Mouse (Mus musculus): ENCODE results near the gene Hectd4. TPM values are rescaled to one million over a fixed set of nuclear protein-coding genes. Genes with fewer than 3 reads are reported as not detected.

The Hectd4 gene
- 3.0 and 3.1 TPM in 2 replicates for polyA plus RNA-seq (2015; fragmentation: Nextera tagmentation; extraction: Ambion mirVana)

GRCm38 (mm10) chr5:121219980-121220731 lies at the start of gene Hectd4:
TSS of gene Hectd4 (plus strand) at chr5:121220219.
- Histone ChIP-seq H3K4me2 (ENCODE audit: low read depth, low read length) (peak within 1 kb of the TSS; percentile 71), H3K9me3 (ENCODE audit: control insufficient read depth, low read length) (no peaks in the 10 kb centered on the region), H3K27me3 (replicated peaks; ENCODE audit: control insufficient read depth, insufficient read depth, low read length) (no peaks in the 10 kb centered on the region), H3K4me1 (ENCODE audit: control insufficient read depth, insufficient read depth, low read length) (peaks cover 3% of the 10 kb centered on the region; the same call in 1 of the 2 replicates), H3K36me3 (ENCODE audit: control insufficient read depth, insufficient read depth, low read length) (no peaks in the 10 kb centered on the region), H3K9ac (ENCODE audit: low read depth, low read length) (peak within 1 kb of the TSS; percentile 94), H3K4me3 (ENCODE audit: low read length) (peak within 1 kb of the TSS; percentile 96), H3K27ac (ENCODE audit: low read length) (peak within 1 kb of the TSS; percentile 88)
- WGBS = under 1% methylated on average over 56 of the region's 90 CpGs
- ATAC-seq = peak; percentile 88

- no peaks in the 10 kb centered on the region for H3K27me3 ChIP-seq (replicated peaks; ENCODE audit: control insufficient read depth, insufficient read depth, low read length)
- H3K4me3 ChIP-seq (ENCODE audit: low read length) = no peak overlapping the region
- H3K4me1 ChIP-seq (ENCODE audit: control insufficient read depth, insufficient read depth, low read length) = no peaks in the 10 kb centered on the region; the same call in 1 of the 2 replicates
- H3K9me3 ChIP-seq (ENCODE audit: control insufficient read depth, low read length) = no peaks in the 10 kb centered on the region
- H3K9ac ChIP-seq (ENCODE audit: low read depth, low read length) = no peak overlapping the region
- H3K27ac ChIP-seq (ENCODE audit: low read length) = no peak overlapping the region
- no peak for ATAC-seq
- H3K4me2 ChIP-seq (ENCODE audit: low read depth, low read length) = no peak overlapping the region
- WGBS = 90% methylated on average over 4 of the region's 4 CpGs
- no peaks in the 10 kb centered on the region; the same call in 1 of the 2 replicates for H3K36me3 ChIP-seq (ENCODE audit: control insufficient read depth, insufficient read depth, low read length)
Measured at GRCm38 (mm10) chr5:121172835-121173234, 47.2 kb upstream of the Hectd4 start.

- no peaks in the 10 kb centered on the region for H3K9me3 ChIP-seq (ENCODE audit: control insufficient read depth, low read length)
- H3K4me2 ChIP-seq (ENCODE audit: low read depth, low read length) = no peak overlapping the region
- no peak overlapping the region for H3K4me3 ChIP-seq (ENCODE audit: low read length)
- H3K4me1 ChIP-seq (ENCODE audit: control insufficient read depth, insufficient read depth, low read length) = peaks cover 3% of the 10 kb centered on the region; the same call in 1 of the 2 replicates
- WGBS = 71% methylated on average over 9 of the region's 9 CpGs
- H3K27ac ChIP-seq (ENCODE audit: low read length) = no peak overlapping the region
- H3K9ac ChIP-seq (ENCODE audit: low read depth, low read length) = no peak overlapping the region
- ATAC-seq = no peak
- no peaks in the 10 kb centered on the region; the same call in 1 of the 2 replicates for H3K36me3 ChIP-seq (ENCODE audit: control insufficient read depth, insufficient read depth, low read length)
- H3K27me3 ChIP-seq (replicated peaks; ENCODE audit: control insufficient read depth, insufficient read depth, low read length) = no peaks in the 10 kb centered on the region
Measured at GRCm38 (mm10) chr5:121179077-121179857, 40.8 kb upstream of the Hectd4 start.

GRCm38 (mm10) chr5:121183269-121183668 lies 36.8 kb upstream of the Hectd4 start:
- no peaks in the 10 kb centered on the region for H3K36me3 ChIP-seq (ENCODE audit: control insufficient read depth, insufficient read depth, low read length)
- no peak overlapping the region for H3K4me3 ChIP-seq (ENCODE audit: low read length)
- ATAC-seq = no peak
- no peaks in the 10 kb centered on the region for H3K27me3 ChIP-seq (replicated peaks; ENCODE audit: control insufficient read depth, insufficient read depth, low read length)
- H3K4me1 ChIP-seq (ENCODE audit: control insufficient read depth, insufficient read depth, low read length) = peaks cover 37% of the 10 kb centered on the region
- no peak overlapping the region for H3K27ac ChIP-seq (ENCODE audit: low read length)
- no peaks in the 10 kb centered on the region for H3K9me3 ChIP-seq (ENCODE audit: control insufficient read depth, low read length)
- H3K9ac ChIP-seq (ENCODE audit: low read depth, low read length) = no peak overlapping the region
- 74% methylated on average over 9 of the region's 9 CpGs for WGBS
- no peak overlapping the region for H3K4me2 ChIP-seq (ENCODE audit: low read depth, low read length)

GRCm38 (mm10) chr5:121184375-121184774 lies 35.6 kb upstream of the Hectd4 start:
- WGBS = 64% methylated on average over 2 of the region's 2 CpGs
- H3K9me3 ChIP-seq (ENCODE audit: control insufficient read depth, low read length) = no peaks in the 10 kb centered on the region
- no peak overlapping the region for H3K4me3 ChIP-seq (ENCODE audit: low read length)
- H3K27ac ChIP-seq (ENCODE audit: low read length) = no peak overlapping the region
- no peaks in the 10 kb centered on the region for H3K27me3 ChIP-seq (replicated peaks; ENCODE audit: control insufficient read depth, insufficient read depth, low read length)
- no peak for ATAC-seq
- no peak overlapping the region for H3K9ac ChIP-seq (ENCODE audit: low read depth, low read length)
- H3K36me3 ChIP-seq (ENCODE audit: control insufficient read depth, insufficient read depth, low read length) = no peaks in the 10 kb centered on the region
- peaks cover 43% of the 10 kb centered on the region for H3K4me1 ChIP-seq (ENCODE audit: control insufficient read depth, insufficient read depth, low read length)
- H3K4me2 ChIP-seq (ENCODE audit: low read depth, low read length) = no peak overlapping the region

- H3K9ac ChIP-seq (ENCODE audit: low read depth, low read length) = peak overlapping the region; percentile 6; the same call in 1 of the 2 replicates
- H3K4me2 ChIP-seq (ENCODE audit: low read depth, low read length) = 0 out of 2 replicates have a peak overlapping the region, but pooled peaks have one; percentile 14
- no peaks in the 10 kb centered on the region for H3K9me3 ChIP-seq (ENCODE audit: control insufficient read depth, low read length)
- H3K4me3 ChIP-seq (ENCODE audit: low read length) = no peak overlapping the region
- ATAC-seq = no peak
- H3K36me3 ChIP-seq (ENCODE audit: control insufficient read depth, insufficient read depth, low read length) = no peaks in the 10 kb centered on the region
- H3K4me1 ChIP-seq (ENCODE audit: control insufficient read depth, insufficient read depth, low read length) = peaks cover 43% of the 10 kb centered on the region
- WGBS = 27% methylated on average over 11 of the region's 11 CpGs
- no peaks in the 10 kb centered on the region for H3K27me3 ChIP-seq (replicated peaks; ENCODE audit: control insufficient read depth, insufficient read depth, low read length)
- peak overlapping the region; percentile 29; the same call in 1 of the 2 replicates for H3K27ac ChIP-seq (ENCODE audit: low read length)
Measured at GRCm38 (mm10) chr5:121184945-121185551, 35.0 kb upstream of the Hectd4 start.

- no peaks in the 10 kb centered on the region for H3K36me3 ChIP-seq (ENCODE audit: control insufficient read depth, insufficient read depth, low read length)
- no peak overlapping the region for H3K4me2 ChIP-seq (ENCODE audit: low read depth, low read length)
- H3K27ac ChIP-seq (ENCODE audit: low read length) = no peak overlapping the region
- H3K9ac ChIP-seq (ENCODE audit: low read depth, low read length) = no peak overlapping the region
- peaks cover 46% of the 10 kb centered on the region for H3K4me1 ChIP-seq (ENCODE audit: control insufficient read depth, insufficient read depth, low read length)
- no peak overlapping the region for H3K4me3 ChIP-seq (ENCODE audit: low read length)
- H3K9me3 ChIP-seq (ENCODE audit: control insufficient read depth, low read length) = no peaks in the 10 kb centered on the region
- WGBS = 83% methylated on average over 8 of the region's 8 CpGs
- H3K27me3 ChIP-seq (replicated peaks; ENCODE audit: control insufficient read depth, insufficient read depth, low read length) = no peaks in the 10 kb centered on the region
- ATAC-seq = no peak
Measured at GRCm38 (mm10) chr5:121187580-121188001, 32.4 kb upstream of the Hectd4 start.

- Histone ChIP-seq H3K4me2 (ENCODE audit: low read depth, low read length) (no peak overlapping the region), H3K4me3 (ENCODE audit: low read length) (no peak overlapping the region), H3K4me1 (ENCODE audit: control insufficient read depth, insufficient read depth, low read length) (peaks cover 46% of the 10 kb centered on the region), H3K9ac (ENCODE audit: low read depth, low read length) (no peak overlapping the region), H3K27me3 (replicated peaks; ENCODE audit: control insufficient read depth, insufficient read depth, low read length) (no peaks in the 10 kb centered on the region), H3K36me3 (ENCODE audit: control insufficient read depth, insufficient read depth, low read length) (no peaks in the 10 kb centered on the region), H3K9me3 (ENCODE audit: control insufficient read depth, low read length) (no peaks in the 10 kb centered on the region), H3K27ac (ENCODE audit: low read length) (no peak overlapping the region)
- no peak for ATAC-seq
- WGBS = 89% methylated on average over 9 of the region's 9 CpGs
Measured at GRCm38 (mm10) chr5:121188265-121188664, 31.8 kb upstream of the Hectd4 start.

- 0 out of 2 replicates have a peak overlapping the region, but pooled peaks have one; percentile 44 for H3K27ac ChIP-seq (ENCODE audit: low read length)
- 0 out of 2 replicates have a peak overlapping the region, but pooled peaks have one; percentile 9 for H3K4me2 ChIP-seq (ENCODE audit: low read depth, low read length)
- peak; percentile 61 for ATAC-seq
- no peak overlapping the region for H3K9ac ChIP-seq (ENCODE audit: low read depth, low read length)
- H3K36me3 ChIP-seq (ENCODE audit: control insufficient read depth, insufficient read depth, low read length) = no peaks in the 10 kb centered on the region
- H3K4me3 ChIP-seq (ENCODE audit: low read length) = no peak overlapping the region
- H3K27me3 ChIP-seq (replicated peaks; ENCODE audit: control insufficient read depth, insufficient read depth, low read length) = no peaks in the 10 kb centered on the region
- H3K4me1 ChIP-seq (ENCODE audit: control insufficient read depth, insufficient read depth, low read length) = peaks cover 43% of the 10 kb centered on the region
- 58% methylated on average over 9 of the region's 9 CpGs for WGBS
- no peaks in the 10 kb centered on the region for H3K9me3 ChIP-seq (ENCODE audit: control insufficient read depth, low read length)
Measured at GRCm38 (mm10) chr5:121189182-121189581, 30.8 kb upstream of the Hectd4 start.
